Comparison of ENCODE assay signal across 18 mouse cellular contexts in the genomic region with DNA sequence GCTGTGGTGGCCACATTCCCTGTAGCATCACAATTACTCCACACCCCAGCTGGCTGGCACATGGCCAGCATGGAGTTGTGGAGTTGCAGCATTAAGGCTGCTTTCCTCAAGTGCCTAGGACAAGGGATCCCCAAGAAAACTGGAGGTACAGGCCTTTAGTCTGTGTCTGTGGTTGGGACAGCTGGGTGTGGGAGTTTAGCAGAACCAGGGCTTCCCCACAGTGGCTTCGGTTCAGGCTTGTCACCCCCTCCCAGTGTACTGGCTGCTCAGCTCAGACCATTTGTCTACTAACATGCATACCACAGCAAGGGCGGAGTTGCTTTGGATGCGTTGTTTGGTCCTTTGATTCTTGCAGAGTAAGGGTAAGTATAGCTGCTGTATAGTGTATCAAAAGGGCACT.
"Had no signal": no experiment of that assay in that cellular context is flagged by ENCODE, and none has a peak within 500 bp of the region (broad histone marks: within the 10 kb centered on the region; RNA-seq: fewer than 3 reads in every experiment).

No protein-coding gene starts in this region.

- ATAC-seq: liver, postnatal 0 days; lung, postnatal 0 days had no signal

- H3K4me1 ChIP-seq: liver, embryonic 15.5 days; lung, embryonic 15.5 days; megakaryocyte, embryonic 14.5 days; midbrain, embryonic 12.5 days; neural tube, embryonic 12.5 days had no signal

- H3K27me3 ChIP-seq: lung, embryonic 15.5 days; midbrain, embryonic 12.5 days; neural tube, embryonic 12.5 days had no signal

- H3K36me3 ChIP-seq: liver, embryonic 15.5 days; lung, embryonic 15.5 days; midbrain, embryonic 12.5 days; neural tube, embryonic 12.5 days had no signal

- H3K9ac ChIP-seq: liver, embryonic 15.5 days; liver, postnatal 0 days; lung, embryonic 15.5 days; midbrain, embryonic 12.5 days; neural tube, embryonic 12.5 days had no signal

- DNase-seq: liver, postnatal 0 days; lung, adult 2 months; lung, postnatal 14 days; lung, postnatal 36 days; midbrain, embryonic 14.5 days; right cerebral cortex, postnatal 25 days; right cerebral cortex, postnatal 4 days; spleen, adult 18-20 months; thymus, adult 2 months; thymus, postnatal 25 days; thymus, postnatal 4 days had no signal

- H3K4me3 ChIP-seq: liver, embryonic 15.5 days; lung, embryonic 15.5 days; megakaryocyte, embryonic 14.5 days; midbrain, embryonic 12.5 days; neural tube, embryonic 12.5 days had no signal

- H3K9me3 ChIP-seq: liver, embryonic 15.5 days; lung, embryonic 15.5 days; midbrain, embryonic 12.5 days; neural tube, embryonic 12.5 days had no signal

- H3K4me2 ChIP-seq: liver, embryonic 15.5 days; lung, embryonic 15.5 days; midbrain, embryonic 12.5 days; neural tube, embryonic 12.5 days had no signal

- H3K27ac ChIP-seq: liver, embryonic 15.5 days; lung, embryonic 15.5 days; macrophage; midbrain, embryonic 12.5 days; neural tube, embryonic 12.5 days had no signal
